Mouse (Mus musculus) MEL (cell line): ENCODE measurements around the gene Gpnmb. TPM values are rescaled to one million over a fixed set of nuclear protein-coding genes. Genes with fewer than 3 reads are reported as not detected.

Source experiments
- DNase-seq: peaks from one replicate; pipeline ENCODE4 v3.0.0; 2011; ENCODE audit warnings: low read depth, low spot score
- H3K27ac ChIP-seq: 2 replicates; pipeline ENCODE4 v1.5.1; 2012; ENCODE audit warnings: low read depth, mild to moderate bottlenecking, control low read depth, low read length, moderate library complexity; ENCODE audit not compliant: control insufficient read depth
- H3K27me3 ChIP-seq, 2 experiments: fragments of 150-350 bp in 1 of 2; sonication (generic) in 1 of 2; 2 replicates each; pipeline ENCODE4 v1.6.1; 2012; ENCODE audit warnings: low read length in 2 of 2, mild to moderate bottlenecking in 2 of 2, improper control_type of control experiment in 1 of 2, moderate library complexity in 1 of 2; ENCODE audit not compliant: insufficient read depth in 2 of 2, control insufficient read depth in 1 of 2
- H3K36me3 ChIP-seq, 2 experiments: 2 replicates each; pipeline ENCODE4 v1.6.1; 2012 to 2014; ENCODE audit warnings: low read length in 2 of 2, improper control_type of control experiment in 1 of 2, inconsistent platforms in 1 of 2, mild to moderate bottlenecking in 1 of 2; ENCODE audit not compliant: insufficient read depth in 2 of 2, control insufficient read depth in 1 of 2
- H3K4me1 ChIP-seq, 2 experiments: fragments of 150-350 bp in 1 of 2; sonication (generic) in 1 of 2; 2 replicates each; pipeline ENCODE4 v1.6.1; 2012; ENCODE audit warnings: low read length in 2 of 2, improper control_type of control experiment in 1 of 2, mild to moderate bottlenecking in 1 of 2; ENCODE audit not compliant: insufficient read depth in 2 of 2, control insufficient read depth in 1 of 2
- H3K4me3 ChIP-seq, 2 experiments: fragments of 150-350 bp in 1 of 2; sonication (generic) in 1 of 2; 2 replicates each; pipeline ENCODE4 v1.5.1; 2012; ENCODE audit warnings: low read depth in 2 of 2, low read length in 2 of 2, mild to moderate bottlenecking in 2 of 2, moderate library complexity in 2 of 2, control low read depth in 1 of 2, improper control_type of control experiment in 1 of 2; ENCODE audit not compliant: control insufficient read depth in 1 of 2, insufficient read depth in 1 of 2
- H3K79me2 ChIP-seq: 2 replicates; pipeline ENCODE4 v1.6.1; 2012; ENCODE audit warnings: mild to moderate bottlenecking, low read length, moderate library complexity; ENCODE audit not compliant: control insufficient read depth, poor library complexity, insufficient read depth
- H3K9ac ChIP-seq: 2 replicates; pipeline ENCODE4 v1.6.1; 2012; ENCODE audit warnings: low read depth, mild to moderate bottlenecking, control low read depth, low read length, moderate library complexity; ENCODE audit not compliant: control insufficient read depth, poor library complexity, severe bottlenecking
- H3K9me3 ChIP-seq: fragments of 150-350 bp; sonication (generic); replicated peaks from 2 replicates; pipeline ENCODE4 v1.6.1; 2012; ENCODE audit warnings: mild to moderate bottlenecking, low read length, improper control_type of control experiment, moderate library complexity; ENCODE audit not compliant: insufficient read depth
- CHD1 ChIP-seq: IDR thresholded peaks from 2 replicates; pipeline ENCODE4 v1.6.1; 2012; ENCODE audit warnings: low read depth, mild to moderate bottlenecking, inconsistent platforms, low read length, improper control_type of control experiment
- CHD2 ChIP-seq: IDR thresholded peaks from 2 replicates; pipeline ENCODE4 v1.6.1; 2011; ENCODE audit warnings: low read length, improper control_type of control experiment
- CTCF ChIP-seq, 3 experiments: IDR thresholded peaks in 2 of 3; conservative IDR thresholded peaks in 1 of 3; 2 replicates each; pipeline ENCODE4 v1.5.1; 2011 to 2012; ENCODE audit warnings: low read length in 3 of 3, low read depth in 2 of 3, mild to moderate bottlenecking in 2 of 3, improper control_type of control experiment in 1 of 3, inconsistent platforms in 1 of 3, mixed read lengths in 1 of 3, moderate library complexity in 1 of 3; ENCODE audit not compliant: control insufficient read depth in 1 of 3, insufficient read depth in 1 of 3, poor library complexity in 1 of 3, severe bottlenecking in 1 of 3
- EP300 ChIP-seq, 2 experiments: IDR thresholded peaks; 2 replicates each; pipeline ENCODE4 v1.6.1; 2011; ENCODE audit warnings: improper control_type of control experiment in 2 of 2, low read length in 2 of 2, low read depth in 1 of 2, mild to moderate bottlenecking in 1 of 2
- JUND ChIP-seq: IDR thresholded peaks from 2 replicates; pipeline ENCODE4 v1.6.1; 2011; ENCODE audit warnings: low read depth, mild to moderate bottlenecking, improper control_type of control experiment, low read length
- MAFK ChIP-seq: IDR thresholded peaks from 2 replicates; pipeline ENCODE4 v1.6.1; 2011; ENCODE audit warnings: low read depth, mild to moderate bottlenecking, low read length, improper control_type of control experiment, borderline replicate concordance
- MAX ChIP-seq: IDR thresholded peaks from 2 replicates; pipeline ENCODE4 v1.6.1; 2011; ENCODE audit warnings: low read length, improper control_type of control experiment
- MAZ ChIP-seq: IDR thresholded peaks from 2 replicates; pipeline ENCODE4 v1.6.1; 2012; ENCODE audit warnings: low read depth, mild to moderate bottlenecking, inconsistent platforms, low read length, improper control_type of control experiment
- MEF2A ChIP-seq: IDR thresholded peaks from 2 replicates; pipeline ENCODE4 v1.6.1; 2014; ENCODE audit warnings: low read depth, mild to moderate bottlenecking, inconsistent platforms, low read length, improper control_type of control experiment; ENCODE audit not compliant: poor library complexity, insufficient replicate concordance, severe bottlenecking; ENCODE audit errors: extremely low read depth
- MXI1 ChIP-seq: IDR thresholded peaks from 2 replicates; pipeline ENCODE4 v1.6.1; 2011; ENCODE audit warnings: mild to moderate bottlenecking, low read depth, low read length, improper control_type of control experiment
- MYB ChIP-seq: IDR thresholded peaks from 2 replicates; pipeline ENCODE4 v1.6.1; 2011; ENCODE audit warnings: mild to moderate bottlenecking, low read depth, low read length, improper control_type of control experiment
- NELFE ChIP-seq: IDR thresholded peaks from 2 replicates; pipeline ENCODE4 v1.6.1; 2011; ENCODE audit warnings: low read depth, low read length, improper control_type of control experiment
- POLR2A ChIP-seq, 2 experiments: IDR thresholded peaks; 2 replicates each; pipeline ENCODE4 v1.6.1; 2011 to 2012; ENCODE audit warnings: low read length in 2 of 2, mild to moderate bottlenecking in 2 of 2, control low read depth in 1 of 2, improper control_type of control experiment in 1 of 2, low read depth in 1 of 2, moderate library complexity in 1 of 2; ENCODE audit not compliant: control insufficient read depth in 1 of 2, insufficient read depth in 1 of 2, poor library complexity in 1 of 2
- RCOR1 ChIP-seq: IDR thresholded peaks from 2 replicates; pipeline ENCODE4 v1.6.1; 2012; ENCODE audit warnings: low read depth, mild to moderate bottlenecking, inconsistent platforms, low read length, improper control_type of control experiment
- TCF12 ChIP-seq: IDR thresholded peaks from 2 replicates; pipeline ENCODE4 v1.6.1; 2014; ENCODE audit warnings: low read depth, mild to moderate bottlenecking, inconsistent platforms, low read length, improper control_type of control experiment, moderate library complexity
- ZC3H11A ChIP-seq: IDR thresholded peaks from 2 replicates; pipeline ENCODE4 v1.6.1; 2012; ENCODE audit warnings: low read depth, mild to moderate bottlenecking, inconsistent platforms, low read length, improper control_type of control experiment
- ZKSCAN1 ChIP-seq: IDR thresholded peaks from 2 replicates; pipeline ENCODE4 v1.6.1; 2012; ENCODE audit warnings: low read depth, mild to moderate bottlenecking, inconsistent platforms, low read length, improper control_type of control experiment, moderate library complexity
- ZMIZ1 ChIP-seq: IDR thresholded peaks from 2 replicates; pipeline ENCODE4 v1.6.1; 2012; ENCODE audit warnings: low read depth, mild to moderate bottlenecking, inconsistent platforms, low read length, improper control_type of control experiment, moderate library complexity
- ZNF384 ChIP-seq: IDR thresholded peaks from 2 replicates; pipeline ENCODE4 v1.6.1; 2012; ENCODE audit warnings: low read depth, mild to moderate bottlenecking, inconsistent platforms, low read length, improper control_type of control experiment
- polyA plus RNA-seq, 2 experiments: library from polyadenylated mRNA; stranded (reverse) in 1 of 2; unstranded in 1 of 2; fragments of >175 nt in 1 of 2; fragments of >200 nt in 1 of 2; gene quantifications; 2 replicates each; pipeline versions ENCODE4 v1.2.1 to v1.2.4; 2012; ENCODE audit warnings: low replicate concordance in 2 of 2, low read depth in 1 of 2; ENCODE audit not compliant: insufficient read length in 2 of 2, insufficient read depth in 1 of 2, missing spikeins in 1 of 2
- total RNA-seq: library from RNA; depleted of rRNA; stranded (reverse); fragments of 300-350 nt; gene quantifications from 2 replicates; pipeline ENCODE4 v1.2.3, GENCODE M21; 2012

Gene Gpnmb
- total and polyA plus RNA-seq, 3 experiments = not detected

GRCm38 (mm10) chr6:49096933-49097461 lies 60.7 kb downstream of the Gpnmb start:
- TF ChIP-seq POLR2A (IDR thresholded peaks at IDR 0.05; ENCODE audit: control insufficient read depth in 1 of 2, insufficient read depth in 1 of 2, low read depth in 1 of 2, low read length in 2 of 2, poor library complexity in 1 of 2) = no peak
- TF ChIP-seq CHD2 = no peak
- no peak for TF ChIP-seq MAX
- no peak for TF ChIP-seq MXI1
- TF ChIP-seq EP300 (IDR thresholded peaks at IDR 0.05; ENCODE audit: low read depth in 1 of 2, low read length in 2 of 2) = no peak
- no peak for TF ChIP-seq MAFK
- no peak for TF ChIP-seq CTCF (IDR thresholded peaks at IDR 0.05 in 2 of 3, conservative IDR thresholded peaks at IDR 0.05 in 1 of 3; ENCODE audit: control insufficient read depth in 1 of 3, insufficient read depth in 1 of 3, low read depth in 2 of 3, low read length in 3 of 3, poor library complexity in 1 of 3, severe bottlenecking in 1 of 3)
- no peak for TF ChIP-seq ZMIZ1
- TF ChIP-seq ZKSCAN1 = no peak
- no peak for TF ChIP-seq ZNF384
- no peak for TF ChIP-seq ZC3H11A
- no peak for TF ChIP-seq NELFE
- no peak for TF ChIP-seq CHD1
- TF ChIP-seq MEF2A = no peak
- no peak for TF ChIP-seq MAZ
- no peak for TF ChIP-seq RCOR1
- no peak for TF ChIP-seq TCF12
- TF ChIP-seq JUND = no peak
- peaks cover 0 to 1% of the 10 kb centered on the region in 2 experiments; a peak in 1 of 4 replicates for H3K27me3 ChIP-seq
- H3K9ac ChIP-seq = no peak overlapping the region
- peak; percentile 26 for DNase-seq
- H3K79me2 ChIP-seq = no peaks in the 10 kb centered on the region
- no peak overlapping the region for H3K27ac ChIP-seq
- H3K4me1 ChIP-seq = no peaks in the 10 kb centered on the region
- H3K36me3 ChIP-seq = no peaks in the 10 kb centered on the region
- H3K4me3 ChIP-seq = no peak overlapping the region
- H3K9me3 ChIP-seq = no peaks in the 10 kb centered on the region

DNA sequence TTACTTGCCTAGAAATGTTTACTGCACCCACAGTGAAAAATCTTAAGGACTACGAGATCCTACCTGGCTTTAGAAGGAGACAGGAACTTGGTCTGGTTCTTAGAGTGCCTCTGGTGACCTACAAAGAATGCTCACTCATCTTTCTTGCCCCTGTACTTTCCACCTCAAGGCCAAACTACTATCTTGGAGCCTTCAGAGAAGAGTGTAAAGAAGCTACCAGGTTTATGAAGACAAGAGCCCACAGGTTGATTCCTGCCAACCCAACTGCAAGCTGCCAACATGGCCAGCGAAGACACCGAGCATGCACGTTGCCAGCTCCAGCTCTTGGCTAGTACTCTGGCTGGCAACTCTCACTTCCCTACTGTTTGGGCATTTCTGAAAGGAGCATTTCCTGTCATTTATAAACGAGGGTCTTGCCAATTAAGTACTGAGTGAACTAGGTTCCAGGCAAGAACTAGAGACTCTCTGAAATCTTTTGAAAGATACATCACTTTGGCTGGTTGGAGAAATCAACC lies 61.3 kb downstream of the Gpnmb start:
- no peaks in the 10 kb centered on the region for H3K4me1 ChIP-seq
- no peaks in the 10 kb centered on the region for H3K9me3 ChIP-seq
- H3K27ac ChIP-seq = no peak overlapping the region
- H3K9ac ChIP-seq = no peak overlapping the region
- TF ChIP-seq MAFK = no peak
- TF ChIP-seq MYB = no peak
- H3K4me3 ChIP-seq = no peak overlapping the region
- H3K36me3 ChIP-seq = no peaks in the 10 kb centered on the region
- H3K79me2 ChIP-seq = no peaks in the 10 kb centered on the region
- DNase-seq = no peak
- peaks cover 0 to 1% of the 10 kb centered on the region in 2 experiments; a peak in 1 of 4 replicates for H3K27me3 ChIP-seq
